Mouse (Mus musculus): ENCODE measurements around the gene Pygb.

GRCm38 (mm10) chr2:150816676-150817402, 30.3 kb downstream of the Pygb start:
- TF ChIP-seq CTCF (conservative IDR thresholded peaks at IDR 0.05; ENCODE audit: low read length) (no peak), NANOG (IDR thresholded peaks at IDR 0.05; ENCODE audit: borderline replicate concordance, low read length) (no peak), POU5F1 (IDR thresholded peaks at IDR 0.05; ENCODE audit: borderline replicate concordance, low read length) (no peak)
